8 mouse cellular contexts compared by ENCODE assay signal in genomic region chr3:122293223-122293953, GRCm38 (mm10). TPM values are rescaled to one million over a fixed set of nuclear protein-coding genes. Genes with fewer than 3 reads are reported as not detected.
DNase-seq lines count a peak whose midpoint lies in the region; ATAC-seq and TF ChIP-seq lines count a peak whose summit lies in the region.

No protein-coding gene starts in this region.

- TF ChIP-seq CTCF in hindbrain, postnatal 0 days (IDR thresholded peaks at IDR 0.05; ENCODE audit: low read depth), result no peak
- TF ChIP-seq CTCF in olfactory bulb, adult 2 months (IDR thresholded peaks at IDR 0.05; ENCODE audit: insufficient read depth, low read depth, low read length), result no peak

- H3K36me3 ChIP-seq in forebrain, embryonic 13.5 days (ENCODE audit: poor library complexity, severe bottlenecking), result no peaks in the 10 kb centered on the region
- no peaks in the 10 kb centered on the region for H3K36me3 ChIP-seq in hindbrain, postnatal 0 days (ENCODE audit: insufficient read depth, low read length)
- no peaks in the 10 kb centered on the region for H3K36me3 ChIP-seq in liver, embryonic 16.5 days (ENCODE audit: control insufficient read depth, insufficient read depth)

- H3K4me3 ChIP-seq in forebrain, embryonic 13.5 days, result peak overlapping the region; percentile 85
- peak overlapping the region; percentile 86 for H3K4me3 ChIP-seq in hindbrain, postnatal 0 days (ENCODE audit: low read length)
- peak overlapping the region; percentile 87 for H3K4me3 ChIP-seq in liver, embryonic 16.5 days (ENCODE audit: low read depth, low read length)
- peak overlapping the region; percentile 97 for H3K4me3 ChIP-seq in olfactory bulb, adult 2 months (ENCODE audit: insufficient read depth, low read depth, low read length)

- no peaks in the 10 kb centered on the region for H3K27me3 ChIP-seq in forebrain, embryonic 13.5 days
- H3K27me3 ChIP-seq in hindbrain, postnatal 0 days (ENCODE audit: insufficient read depth, low read length), result no peaks in the 10 kb centered on the region
- peaks cover 7% of the 10 kb centered on the region; the same call in 1 of the 2 replicates for H3K27me3 ChIP-seq in liver, embryonic 16.5 days (ENCODE audit: control insufficient read depth, insufficient read depth, low read depth, low read length)

- H3K9ac ChIP-seq in forebrain, embryonic 13.5 days, result peak overlapping the region; percentile 96
- H3K9ac ChIP-seq in hindbrain, postnatal 0 days (replicated peaks; ENCODE audit: low read length), result peak overlapping the region; percentile 97
- H3K9ac ChIP-seq in liver, embryonic 16.5 days (ENCODE audit: low read depth, low read length), result peak overlapping the region; percentile 81

- peak overlapping the region; percentile 99 for H3K27ac ChIP-seq in forebrain, embryonic 13.5 days
- H3K27ac ChIP-seq in hindbrain, postnatal 0 days, result peak overlapping the region; percentile 100
- peak overlapping the region; percentile 78 for H3K27ac ChIP-seq in liver, embryonic 16.5 days (ENCODE audit: low read length)
- peak overlapping the region; percentile 99 for H3K27ac ChIP-seq in olfactory bulb, adult 2 months (ENCODE audit: insufficient read depth, low read depth, low read length)

- WGBS in forebrain, embryonic 13.5 days, result under 1% methylated on average over 70 of the region's 105 CpGs
- under 1% methylated on average over 101 of the region's 105 CpGs for WGBS in hindbrain, postnatal 0 days
- under 1% methylated on average over 88 of the region's 105 CpGs for WGBS in liver, embryonic 16.5 days (ENCODE audit: insufficient replicate concordance)
- under 1% methylated on average over 102 of the region's 105 CpGs for WGBS in olfactory bulb, adult 2 months

- peak; percentile 56 for TF ChIP-seq POLR2A in olfactory bulb, adult 2 months (IDR thresholded peaks at IDR 0.05; ENCODE audit: insufficient read depth, low read depth, low read length)

- H3K4me1 ChIP-seq in forebrain, embryonic 13.5 days, result peaks cover 36% of the 10 kb centered on the region
- peaks cover 5% of the 10 kb centered on the region; the same call in 1 of the 2 replicates for H3K4me1 ChIP-seq in hindbrain, postnatal 0 days (ENCODE audit: insufficient read depth, low read length)
- H3K4me1 ChIP-seq in liver, embryonic 16.5 days (ENCODE audit: control insufficient read depth, low read depth, low read length), result peaks cover 12% of the 10 kb centered on the region
- H3K4me1 ChIP-seq in olfactory bulb, adult 2 months (ENCODE audit: control insufficient read depth, insufficient read depth, low read length), result peaks cover 6% of the 10 kb centered on the region

- no peaks in the 10 kb centered on the region for H3K9me3 ChIP-seq in forebrain, embryonic 13.5 days (replicated peaks)
- no peaks in the 10 kb centered on the region for H3K9me3 ChIP-seq in hindbrain, postnatal 0 days (ENCODE audit: low read length)
- H3K9me3 ChIP-seq in liver, embryonic 16.5 days (replicated peaks; ENCODE audit: control insufficient read depth, low read length), result no peaks in the 10 kb centered on the region

- DNase-seq in cerebellum, adult 8-10 months, result peak; percentile 77
- no peak for DNase-seq in cerebellum, adult 9-11 months
- DNase-seq in thymus, postnatal 14 days, result peak; percentile 61
- DNase-seq in thymus, postnatal 4 days, result no peak
- peak; percentile 81 for DNase-seq in hindbrain, postnatal 0 days (ENCODE audit: low spot score)

- H3K4me2 ChIP-seq in forebrain, embryonic 13.5 days, result peak overlapping the region; percentile 70
- H3K4me2 ChIP-seq in hindbrain, postnatal 0 days (ENCODE audit: low read depth, low read length), result peak overlapping the region; percentile 95
- H3K4me2 ChIP-seq in liver, embryonic 16.5 days (ENCODE audit: low read depth, low read length), result peak overlapping the region; percentile 99

- ATAC-seq in forebrain, embryonic 13.5 days, result peak; percentile 54
- ATAC-seq in hindbrain, postnatal 0 days, result peak; percentile 87
- peak; percentile 92 for ATAC-seq in liver, embryonic 16.5 days (ENCODE audit: low read depth)

RNA-seq across cellular contexts. Expression of gene Bcar3, which starts 0.5 kb away (rescaled TPM):
- 6.0 and 7.5 TPM in 2 replicates for polyA plus RNA-seq in forebrain, embryonic 13.5 days (2015; fragmentation: Nextera tagmentation; extraction: Ambion mirVana)
- 23.8 and 29.4 TPM in 2 replicates for total RNA-seq in hindbrain, postnatal 0 days (2014; rRNA removed)
- 6.3 and 7.7 TPM in 2 replicates for polyA plus RNA-seq in hindbrain, postnatal 0 days (2015; fragmentation: Nextera tagmentation; extraction: Ambion mirVana)
- polyA plus RNA-seq in liver, embryonic 16.5 days (2015; fragmentation: Nextera tagmentation; extraction: Ambion mirVana), result 6.0 and 7.2 TPM in 2 replicates
- polyA plus RNA-seq in olfactory bulb, adult 2 months (2012; ENCODE audit: insufficient read depth, insufficient read length, low replicate concordance, missing spikeins), result not detected in 2 replicates

RNA-seq across cellular contexts. Expression of gene Dnttip2, which starts 19.2 kb away (rescaled TPM):
- 69.2 and 70.2 TPM in 2 replicates for polyA plus RNA-seq in forebrain, embryonic 13.5 days (2015; fragmentation: Nextera tagmentation; extraction: Ambion mirVana)
- total RNA-seq in hindbrain, postnatal 0 days (2014; rRNA removed), result 8.5 and 9.9 TPM in 2 replicates
- polyA plus RNA-seq in hindbrain, postnatal 0 days (2015; fragmentation: Nextera tagmentation; extraction: Ambion mirVana), result 43.7 and 48.6 TPM in 2 replicates
- 26.1 and 27.5 TPM in 2 replicates for polyA plus RNA-seq in liver, embryonic 16.5 days (2015; fragmentation: Nextera tagmentation; extraction: Ambion mirVana)
- polyA plus RNA-seq in olfactory bulb, adult 2 months (2012; ENCODE audit: insufficient read depth, insufficient read length, low replicate concordance, missing spikeins), result not detected in 2 replicates

RNA-seq across cellular contexts. Expression of gene Gclm, which starts 48.0 kb away (rescaled TPM):
- polyA plus RNA-seq in forebrain, embryonic 13.5 days (2015; fragmentation: Nextera tagmentation; extraction: Ambion mirVana), result 48.0 and 51.2 TPM in 2 replicates
- total RNA-seq in hindbrain, postnatal 0 days (2014; rRNA removed), result 32.1 and 36.9 TPM in 2 replicates
- polyA plus RNA-seq in hindbrain, postnatal 0 days (2015; fragmentation: Nextera tagmentation; extraction: Ambion mirVana), result 65.0 and 67.6 TPM in 2 replicates
- polyA plus RNA-seq in liver, embryonic 16.5 days (2015; fragmentation: Nextera tagmentation; extraction: Ambion mirVana), result 385 and 388 TPM in 2 replicates
- not detected in 2 replicates for polyA plus RNA-seq in olfactory bulb, adult 2 months (2012; ENCODE audit: insufficient read depth, insufficient read length, low replicate concordance, missing spikeins)

Comparison
In these comparisons a context has a peak if more than half of its experiments do, and no peak if none do; other contexts are left out.
1. DNase-seq: peak in cerebellum, adult 8-10 months (single experiment), thymus, postnatal 14 days (single experiment) and hindbrain, postnatal 0 days (single experiment); none in cerebellum, adult 9-11 months (single experiment) and thymus, postnatal 4 days (single experiment).
2. RNA of gene Dnttip2, which starts 19.2 kb away (polyA plus RNA-seq): 69.2 to 70.2 TPM in forebrain, embryonic 13.5 days, 43.7 to 48.6 TPM in hindbrain, postnatal 0 days and 26.1 to 27.5 TPM in liver, embryonic 16.5 days; not detected in olfactory bulb, adult 2 months; every median in the first group is over 10 times any median in the second.
3. RNA of gene Gclm, which starts 48.0 kb away (polyA plus RNA-seq): 385 to 388 TPM in liver, embryonic 16.5 days, 65.0 to 67.6 TPM in hindbrain, postnatal 0 days and 48.0 to 51.2 TPM in forebrain, embryonic 13.5 days; not detected in olfactory bulb, adult 2 months; every median in the first group is over 10 times any median in the second.
4. Peak in every context shown above with its lines, with median percentiles within 50 percentile points of each other: ATAC-seq, H3K27ac ChIP-seq, H3K4me2 ChIP-seq, H3K4me3 ChIP-seq and H3K9ac ChIP-seq.